In the genomic region with DNA sequence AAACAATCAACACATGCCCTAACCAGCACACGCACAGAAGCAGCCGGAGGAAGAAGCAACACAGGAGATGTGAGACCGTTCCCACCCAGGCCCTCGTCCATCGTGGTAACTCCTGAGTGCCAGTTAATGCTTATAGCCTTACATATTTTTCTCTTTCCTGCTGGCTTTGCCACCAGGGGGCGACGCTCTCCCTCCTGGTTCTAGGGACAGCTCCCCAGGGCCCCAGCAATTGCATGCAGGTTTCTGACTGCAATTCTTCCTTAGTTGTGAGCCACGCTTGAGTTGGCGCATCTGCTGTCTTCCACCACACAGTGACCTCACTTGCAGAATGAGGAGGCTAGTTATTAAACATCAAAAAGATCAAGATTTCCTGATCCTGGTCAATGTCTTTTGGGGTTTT, we compare ENCODE assay signal across 8 mouse cellular contexts. TPM values are rescaled to one million over a fixed set of nuclear protein-coding genes. Genes with fewer than 3 reads are reported as not detected.
DNase-seq lines count a peak whose midpoint lies in the region; ATAC-seq and TF ChIP-seq lines count a peak whose summit lies in the region.

No protein-coding gene starts in this region.

- H3K9ac ChIP-seq in lung, postnatal 0 days (replicated peaks; ENCODE audit: low read depth): no peak overlapping the region

- H3K4me3 ChIP-seq in lung, postnatal 0 days (ENCODE audit: low read depth, low read length): no peak overlapping the region

- no peak for ATAC-seq in lung, postnatal 0 days

- H3K27me3 ChIP-seq in lung, postnatal 0 days (replicated peaks; ENCODE audit: insufficient read depth, low read length): no peaks in the 10 kb centered on the region
- H3K27me3 ChIP-seq in splenic B cell, adult 2 months (ENCODE audit: control insufficient read depth, insufficient read depth, low read length, poor library complexity, severe bottlenecking): no peaks in the 10 kb centered on the region

- H3K4me2 ChIP-seq in lung, postnatal 0 days (replicated peaks; ENCODE audit: low read depth, low read length): no peak overlapping the region

- H3K36me3 ChIP-seq in lung, postnatal 0 days (ENCODE audit: insufficient read depth, low read length): no peaks in the 10 kb centered on the region
- no peaks in the 10 kb centered on the region for H3K36me3 ChIP-seq in splenic B cell, adult 2 months (ENCODE audit: control insufficient read depth, insufficient read depth, low read length, poor library complexity, severe bottlenecking)

- no peak for TF ChIP-seq EP300 in lung, postnatal 0 days (IDR thresholded peaks at IDR 0.05)

- H3K4me1 ChIP-seq in lung, postnatal 0 days (ENCODE audit: insufficient read depth, low read depth, low read length): peaks cover 7% of the 10 kb centered on the region; the same call in 1 of the 2 replicates

- 0 out of 2 replicates have a peak, but pooled peaks cover 3% of the 10 kb centered on the region for H3K9me3 ChIP-seq in lung, postnatal 0 days (ENCODE audit: low read length)

- WGBS in lung, postnatal 0 days: 52% methylated on average over 9 of the region's 9 CpGs

- peak; percentile 46 to 57 for DNase-seq in adrenal gland, adult 18-20 months (ENCODE audit: low spot score in 2 of 2)
- no peak for DNase-seq in adrenal gland, adult 8-10 months
- peak; percentile 28 to 54 for DNase-seq in layer of hippocampus, postnatal 25 days (ENCODE audit: extremely low spot score in 1 of 2, low spot score in 1 of 2)
- DNase-seq in layer of hippocampus, adult 11-12 months (ENCODE audit: low spot score): no peak
- peak; percentile 91 for DNase-seq in ZHBTc4 (ENCODE audit: low read depth, low spot score)
- DNase-seq in forelimb bud, embryonic 11.5 days (ENCODE audit: low read depth, low spot score): peak; percentile 72
- peak; percentile 75 for DNase-seq in lung, postnatal 0 days (ENCODE audit: low spot score)
- peak; percentile 89 for DNase-seq in splenic B cell, adult 2 months (ENCODE audit: low read depth, low spot score)

- no peak overlapping the region for H3K27ac ChIP-seq in lung, postnatal 0 days (ENCODE audit: low read length)

- peak; percentile 84 for TF ChIP-seq CTCF in lung, postnatal 0 days (IDR thresholded peaks at IDR 0.05)

RNA-seq across cellular contexts. Expression of gene Idh2, which starts 17.3 kb away (rescaled TPM):
- 100 to 1,000 TPM; 116 to 190 TPM for total RNA-seq in adrenal gland, adult 18-20 months (2021)
- total RNA-seq in adrenal gland, adult 8-10 months (2022): 100 to 1,000 TPM; 122 to 222 (median 165) TPM
- 10 to 100 TPM; 62.2 to 67.0 TPM for total RNA-seq in layer of hippocampus, postnatal 25 days (2021)
- polyA plus RNA-seq in lung, postnatal 0 days (2015; fragmentation: Nextera tagmentation; extraction: Ambion mirVana): 296 and 298 TPM in 2 replicates

RNA-seq across cellular contexts. Expression of gene Sema4b, which starts 54.1 kb away (rescaled TPM):
- 10 to 100 TPM; 62.7 to 75.9 TPM for total RNA-seq in adrenal gland, adult 18-20 months (2021)
- 10 to 100 TPM; 58.6 to 86.9 (median 67.8) TPM for total RNA-seq in adrenal gland, adult 8-10 months (2022)
- 10 to 100 TPM; 23.0 to 23.2 TPM for total RNA-seq in layer of hippocampus, postnatal 25 days (2021)
- 11.6 and 11.8 TPM in 2 replicates for polyA plus RNA-seq in lung, postnatal 0 days (2015; fragmentation: Nextera tagmentation; extraction: Ambion mirVana)

Comparison
In these comparisons a context has a peak if more than half of its experiments do, and no peak if none do; other contexts are left out.
1. DNase-seq: peak in adrenal gland, adult 18-20 months (2 of 2), layer of hippocampus, postnatal 25 days (2 of 2), ZHBTc4 (single experiment), forelimb bud, embryonic 11.5 days (single experiment), lung, postnatal 0 days (single experiment) and splenic B cell, adult 2 months (single experiment); none in adrenal gland, adult 8-10 months (single experiment) and layer of hippocampus, adult 11-12 months (single experiment).